Mouse (Mus musculus) liver, embryonic 14.5 days (tissue): Measurements from ENCODE around the gene Galnt12.

Source experiments
- CTCF ChIP-seq: IDR thresholded peaks from 2 replicates; pipeline ENCODE4 v1.5.1; 2016; ENCODE audit warnings: antibody characterized with exemption, low read depth, control low read depth
- EP300 ChIP-seq: IDR thresholded peaks from 2 replicates; pipeline ENCODE4 v1.6.1; 2016; ENCODE audit warnings: antibody characterized with exemption, low read depth

- TF ChIP-seq CTCF (no peak), EP300 (no peak)
These were observed 11.6 kb upstream of the Galnt12 start for GRCm38 (mm10) chr4:47079997-47080646.
